Mouse (Mus musculus): ENCODE results near the gene Rassf9. TPM values are rescaled to one million over a fixed set of nuclear protein-coding genes. Genes with fewer than 3 reads are reported as not detected.

Gene Rassf9
- not detected in 2 replicates for total RNA-seq (2012; rRNA removed)
- total RNA-seq (2014; rRNA removed) = not detected in 2 replicates
- not detected in 2 replicates for polyA plus RNA-seq (2012; ENCODE audit: insufficient read length, low read depth)

DNA sequence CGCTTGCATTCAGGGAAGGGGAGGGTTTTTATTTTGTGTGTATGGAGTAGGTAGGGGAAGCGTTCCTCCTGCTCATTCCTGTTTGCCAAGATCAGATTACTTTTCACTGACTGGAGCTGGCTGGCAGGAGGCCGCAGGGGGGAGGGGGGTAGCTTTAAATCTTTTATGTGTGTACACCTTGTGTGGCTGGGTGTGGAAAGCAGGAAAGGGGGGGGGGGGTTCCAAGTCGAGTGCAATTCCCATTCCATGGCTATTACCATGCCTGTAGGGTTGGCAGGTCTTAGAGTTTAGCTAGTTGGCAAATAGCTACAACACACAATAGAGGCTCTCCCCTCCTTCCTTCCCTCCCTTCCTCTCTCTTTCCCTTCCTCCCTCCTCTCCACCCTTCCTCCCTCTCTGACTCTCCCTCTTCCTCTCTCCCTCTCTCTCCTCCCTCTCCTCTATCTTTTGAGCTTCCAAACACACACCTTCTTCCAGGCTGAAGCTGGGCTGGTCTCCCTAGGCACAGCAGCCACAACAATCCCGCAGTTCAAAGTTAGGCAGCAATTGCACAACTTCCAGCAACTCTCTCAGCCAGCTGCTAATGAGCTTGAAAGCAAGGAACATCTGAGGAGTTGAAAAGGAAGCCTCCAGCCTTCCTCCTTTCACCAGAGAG, at the start of gene Rassf9:
Gene Rassf9 (plus strand): TSS at position 416 of the 655 bp plus-strand sequence.
- no peak within 1 kb of the TSS for H3K27ac ChIP-seq (ENCODE audit: insufficient read depth, low read depth)

DNA sequence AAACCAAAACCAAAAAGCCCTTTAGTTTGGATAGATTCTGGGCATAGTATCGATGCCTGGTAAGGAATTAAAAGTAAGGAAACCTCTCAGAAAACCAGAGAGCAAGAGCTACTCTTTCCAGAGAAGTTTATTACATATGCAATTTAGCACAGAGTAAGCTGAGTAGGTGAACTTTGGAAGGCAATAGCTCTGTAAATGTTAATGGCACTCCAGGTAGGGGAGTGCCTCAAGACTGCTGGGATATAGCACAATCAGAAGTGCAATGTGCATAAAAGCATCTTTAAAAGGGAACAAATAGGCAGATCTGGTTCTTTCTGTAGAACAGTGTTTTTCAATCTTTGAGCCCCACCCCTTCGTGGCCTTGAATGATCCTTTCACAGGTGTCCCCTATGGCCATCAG, 42.6 kb upstream of the Rassf9 start:
- Histone ChIP-seq H3K9ac (ENCODE audit: insufficient read depth, low read depth) (no peak overlapping the region), H3K27ac (ENCODE audit: insufficient read depth, low read depth) (no peak overlapping the region), H3K9me3 (replicated peaks; ENCODE audit: low read length) (peaks cover 17% of the 10 kb centered on the region), H3K4me1 (ENCODE audit: control insufficient read depth in 1 of 2, insufficient read depth in 2 of 2) (no peaks in the 10 kb centered on the region), H3K4me2 (ENCODE audit: insufficient read depth, low read depth, poor library complexity, severe bottlenecking) (no peak overlapping the region), H3K79me2 (replicated peaks; ENCODE audit: control insufficient read depth, extremely low read depth, insufficient read depth, poor library complexity, severe bottlenecking) (no peaks in the 10 kb centered on the region), H3K36me3 (replicated peaks in 1 of 2; ENCODE audit: control insufficient read depth in 1 of 2, insufficient read depth in 1 of 2, low read length in 1 of 2) (no peaks in the 10 kb centered on the region), H3K4me3 (replicated peaks in 1 of 3; ENCODE audit: low read depth in 2 of 3, low read length in 2 of 3, poor library complexity in 1 of 3) (no peak overlapping the region), H3K27me3 (replicated peaks) (no peaks in the 10 kb centered on the region)
- dilution Hi-C loops (cut with MboI; ENCODE audit: extremely low pct_ligation_motif_present, extremely low pct_unique_long_range_greater_than_20kb, low sequenced_read_pairs) (no loop called here), in situ Hi-C loops (cut with MboI; ENCODE audit: low pct_ligation_motif_present, low pct_unique_long_range_greater_than_20kb, low sequenced_read_pairs) (no loop called here)
- no peak for DNase-seq (ENCODE audit: extremely low read depth)
- TF ChIP-seq MEF2A (IDR thresholded peaks at IDR 0.05; ENCODE audit: borderline replicate concordance, low read depth, low read length) = no peak
- no peak for TF ChIP-seq TCF12 (IDR thresholded peaks at IDR 0.05; ENCODE audit: low read depth, low read length)
- TF ChIP-seq TBP (conservative IDR thresholded peaks at IDR 0.05; ENCODE audit: low read depth, low read length) = no peak
- TF ChIP-seq ELF1 (IDR thresholded peaks at IDR 0.05; ENCODE audit: low read depth, low read length) = no peak

More for the DNA sequence above, at the start of gene Rassf9:
- H3K9me3 ChIP-seq (replicated peaks; ENCODE audit: low read length) = peaks cover 27% of the 10 kb centered on the region
- no peaks in the 10 kb centered on the region for H3K79me2 ChIP-seq (replicated peaks; ENCODE audit: control insufficient read depth, extremely low read depth, insufficient read depth, poor library complexity, severe bottlenecking)
- no peak within 1 kb of the TSS for H3K9ac ChIP-seq (ENCODE audit: insufficient read depth, low read depth)
- dilution Hi-C loops (cut with MboI; ENCODE audit: extremely low pct_ligation_motif_present, extremely low pct_unique_long_range_greater_than_20kb, low sequenced_read_pairs) (no loop called here), in situ Hi-C loops (cut with MboI; ENCODE audit: low pct_ligation_motif_present, low pct_unique_long_range_greater_than_20kb, low sequenced_read_pairs) (no loop called here)
- DNase-seq (ENCODE audit: extremely low read depth) = no peak
- no peak within 1 kb of the TSS for H3K4me2 ChIP-seq (ENCODE audit: insufficient read depth, low read depth, poor library complexity, severe bottlenecking)
- H3K36me3 ChIP-seq (replicated peaks in 1 of 2; ENCODE audit: control insufficient read depth in 1 of 2, insufficient read depth in 1 of 2, low read length in 1 of 2) = no peaks in the 10 kb centered on the region
- no peaks in the 10 kb centered on the region for H3K27me3 ChIP-seq (replicated peaks)
- no peak for TF ChIP-seq NRF1 (IDR thresholded peaks at IDR 0.05; ENCODE audit: low read depth, low read length)
- TF ChIP-seq ETS1 (conservative IDR thresholded peaks at IDR 0.05; ENCODE audit: low read depth, low read length) = no peak
- TF ChIP-seq USF2 (conservative IDR thresholded peaks at IDR 0.05; ENCODE audit: low read depth, low read length) = no peak
- no peak for TF ChIP-seq UBTF (IDR thresholded peaks at IDR 0.05; ENCODE audit: low read depth, low read length)
- no peak for TF ChIP-seq TBP (conservative IDR thresholded peaks at IDR 0.05; ENCODE audit: low read depth, low read length)
- H3K4me3 ChIP-seq (replicated peaks in 1 of 3; ENCODE audit: low read depth in 2 of 3, low read length in 2 of 3, poor library complexity in 1 of 3) = no peak within 1 kb of the TSS
- H3K4me1 ChIP-seq (ENCODE audit: control insufficient read depth in 1 of 2, insufficient read depth in 2 of 2) = no peaks in the 10 kb centered on the region

DNA sequence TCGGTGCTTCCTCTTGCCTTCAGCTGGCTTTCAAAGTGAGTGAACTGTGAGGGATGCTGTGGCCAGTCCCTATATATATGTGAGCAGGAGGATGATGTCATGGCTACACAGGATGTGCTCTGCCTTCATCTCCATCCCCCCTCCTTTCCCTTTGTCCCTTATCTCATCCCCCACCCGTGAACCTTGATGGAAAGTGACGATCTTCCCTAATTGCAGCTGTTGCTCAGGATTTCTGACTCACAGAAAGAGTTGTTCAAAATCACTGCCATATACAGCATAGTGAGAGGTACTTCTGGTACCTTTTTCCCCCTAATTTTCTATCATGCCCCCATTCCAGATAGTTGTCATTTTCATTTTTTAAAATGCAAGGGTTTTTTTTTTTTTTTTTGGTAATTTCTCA, 21.6 kb upstream of the Rassf9 start, which contains the start of gene Nts:
Gene Nts (minus strand): TSS at position 101 of the 400 bp plus-strand sequence.
- Histone ChIP-seq H3K4me1 (ENCODE audit: control insufficient read depth in 1 of 2, insufficient read depth in 2 of 2) (no peaks in the 10 kb centered on the region), H3K27ac (ENCODE audit: insufficient read depth, low read depth) (no peak within 1 kb of the TSS), H3K36me3 (replicated peaks in 1 of 2; ENCODE audit: control insufficient read depth in 1 of 2, insufficient read depth in 1 of 2, low read length in 1 of 2) (no peaks in the 10 kb centered on the region), H3K4me3 (replicated peaks in 1 of 3; ENCODE audit: low read depth in 2 of 3, low read length in 2 of 3, poor library complexity in 1 of 3) (no peak within 1 kb of the TSS), H3K9me3 (replicated peaks; ENCODE audit: low read length) (peaks cover 13% of the 10 kb centered on the region), H3K79me2 (replicated peaks; ENCODE audit: control insufficient read depth, extremely low read depth, insufficient read depth, poor library complexity, severe bottlenecking) (no peaks in the 10 kb centered on the region), H3K4me2 (ENCODE audit: insufficient read depth, low read depth, poor library complexity, severe bottlenecking) (no peak within 1 kb of the TSS), H3K9ac (ENCODE audit: insufficient read depth, low read depth) (no peak within 1 kb of the TSS), H3K27me3 (replicated peaks) (no peaks in the 10 kb centered on the region)
- in situ Hi-C loops (cut with MboI; ENCODE audit: low pct_ligation_motif_present, low pct_unique_long_range_greater_than_20kb, low sequenced_read_pairs) (loop anchor here (25.0 kb wide), 1 partner anchor 347 kb away; no protein-coding TSS in a partner anchor), dilution Hi-C loops (cut with MboI; ENCODE audit: extremely low pct_ligation_motif_present, extremely low pct_unique_long_range_greater_than_20kb, low sequenced_read_pairs) (no loop called here)
- no peak for DNase-seq (ENCODE audit: extremely low read depth)
- no peak for TF ChIP-seq PAX5 (IDR thresholded peaks at IDR 0.05; ENCODE audit: low read length)
- no peak for TF ChIP-seq MAFK (IDR thresholded peaks at IDR 0.05; ENCODE audit: insufficient replicate concordance, low read length)
- no peak for TF ChIP-seq POLR2A (IDR thresholded peaks at IDR 0.05; ENCODE audit: low read depth, low read length)
- TF ChIP-seq MEF2A (IDR thresholded peaks at IDR 0.05; ENCODE audit: borderline replicate concordance, low read depth, low read length) = no peak
- no peak for TF ChIP-seq JUN (IDR thresholded peaks at IDR 0.05; ENCODE audit: insufficient read depth, low read depth, low read length)
- TF ChIP-seq ZNF384 (IDR thresholded peaks at IDR 0.05; ENCODE audit: low read depth, low read length) = no peak
- TF ChIP-seq MAX (IDR thresholded peaks at IDR 0.05; ENCODE audit: low read length) = no peak
- TF ChIP-seq EP300 (IDR thresholded peaks at IDR 0.05; ENCODE audit: low read length) = no peak
- no peak for TF ChIP-seq USF1 (IDR thresholded peaks at IDR 0.05; ENCODE audit: low read depth, low read length)
- no peak for TF ChIP-seq MYC (IDR thresholded peaks at IDR 0.05; ENCODE audit: low read depth, low read length)

Measured in CH12.LX (cell line).